Mouse (Mus musculus): ENCODE data around the gene Tmem51. TPM values are rescaled to one million over a fixed set of nuclear protein-coding genes. Genes with fewer than 3 reads are reported as not detected.
"Not testable (repeated sequence)": the region's sequence is repeated elsewhere in the genome, so short reads cannot be mapped to it uniquely, and the experiment has no call there.

Gene Tmem51
- total RNA-seq, 2 experiments from 2014 or later: 4.8 to 5.9 TPM

GRCm38 (mm10) chr4:142024536-142024935 is 59.6 kb downstream of the Tmem51 start:
- no peak for DNase-seq

- no peak for DNase-seq
These were observed 60.9 kb downstream of the Tmem51 start for GRCm38 (mm10) chr4:142023166-142023565.

GRCm38 (mm10) chr4:142017686-142018085 is 66.4 kb downstream of the Tmem51 start:
- DNase-seq: no peak

DNA sequence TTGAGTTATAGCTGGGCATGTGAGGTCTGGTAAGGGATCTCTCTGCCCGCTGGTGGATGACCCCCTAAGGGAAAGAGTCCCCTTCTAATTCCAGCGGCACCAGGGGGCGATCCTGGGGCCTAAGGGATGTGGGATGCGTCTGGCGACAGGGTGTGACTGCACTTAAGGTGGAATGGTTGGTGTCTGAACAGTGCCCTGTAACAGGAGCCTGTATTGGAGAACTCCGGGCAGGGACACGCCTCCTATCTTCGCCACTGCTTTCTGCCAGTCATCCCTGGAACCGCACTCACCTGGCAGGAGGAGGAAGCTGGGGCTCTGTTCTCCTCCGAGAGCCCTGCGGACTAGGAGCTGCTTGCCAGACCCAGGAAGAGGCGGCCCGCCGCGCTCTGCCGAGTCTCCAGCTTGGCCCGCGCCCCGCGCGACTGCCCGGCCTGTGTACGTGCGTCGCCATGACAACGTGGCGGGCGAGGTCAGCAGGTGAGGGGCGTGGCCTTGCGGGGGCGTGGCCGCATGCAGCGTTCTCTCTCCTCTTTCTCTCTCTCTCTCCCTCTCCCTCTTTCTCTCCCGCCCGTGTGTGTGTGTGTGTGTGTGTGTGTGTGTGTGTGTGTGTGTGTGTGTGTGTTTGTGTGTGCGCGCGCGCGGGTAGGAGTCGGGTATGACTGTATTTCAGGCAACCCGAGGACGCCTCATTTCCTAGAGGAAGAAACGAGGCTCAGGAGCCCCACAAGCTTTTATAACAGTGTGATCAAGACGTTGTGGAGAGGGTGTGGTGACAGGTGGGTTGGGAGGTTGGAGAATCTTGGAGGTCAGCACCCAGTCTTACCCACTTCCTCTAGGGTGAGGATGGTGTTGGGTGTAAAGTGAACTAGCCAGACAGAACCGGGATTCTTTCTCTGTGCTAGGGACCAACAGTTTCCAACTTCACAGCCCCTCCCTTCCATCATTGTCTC is 69.2 kb downstream of the Tmem51 start, which contains the start of gene Fhad1:
Gene Fhad1, minus strand, starts transcription at position 424 of the 950 bp plus-strand sequence.
- peak; percentile 80 for DNase-seq

- no peak for DNase-seq
These were observed 72.9 kb downstream of the Tmem51 start for GRCm38 (mm10) chr4:142011236-142011635.

DNA sequence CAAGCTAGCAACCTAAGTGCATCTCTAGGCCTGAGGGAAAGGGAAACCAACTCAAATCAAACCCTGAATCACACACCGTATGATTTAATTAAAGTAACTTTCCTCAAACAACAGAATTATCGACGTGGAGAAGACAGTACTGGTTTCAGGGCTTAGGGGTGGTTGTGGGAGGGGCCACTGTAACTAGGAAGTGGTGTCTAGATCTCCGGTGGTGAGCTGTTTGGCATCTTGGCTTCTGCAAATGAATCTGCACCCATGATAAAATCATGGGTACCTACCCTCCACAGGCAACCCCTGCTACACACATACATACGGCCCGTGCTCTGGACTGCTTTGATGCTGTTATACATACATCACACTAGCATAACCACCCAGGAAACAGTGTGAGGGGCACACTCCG is 73.7 kb downstream of the Tmem51 start:
- no peak for DNase-seq

GRCm38 (mm10) chr4:142008206-142008605 is 75.9 kb downstream of the Tmem51 start:
- no peak for DNase-seq

DNA sequence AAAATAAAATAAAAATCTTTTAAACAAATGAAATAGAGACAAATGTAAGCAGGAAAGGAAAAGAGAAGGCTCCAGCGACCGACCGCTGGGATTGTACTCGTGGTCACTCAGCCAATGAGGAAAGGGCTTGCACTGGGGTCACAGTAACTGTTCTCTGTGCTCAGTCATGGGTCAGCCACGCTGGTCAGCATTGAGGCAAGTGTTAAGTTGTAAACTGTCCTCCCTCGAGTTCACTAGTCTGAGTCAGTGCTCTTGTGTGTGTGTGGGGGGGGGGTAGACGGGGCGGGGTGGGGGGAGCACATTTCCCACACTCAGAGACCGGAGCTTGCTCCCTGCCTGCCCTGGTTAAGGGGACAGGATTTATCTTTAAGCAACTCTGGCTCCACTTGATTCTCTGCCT is 83.5 kb downstream of the Tmem51 start:
- no peak for DNase-seq

- no peak for DNase-seq
These were observed 84.5 kb downstream of the Tmem51 start for GRCm38 (mm10) chr4:141999494-142000074.

GRCm38 (mm10) chr4:141998282-141998821 is 85.8 kb downstream of the Tmem51 start:
- DNase-seq: no peak

DNA sequence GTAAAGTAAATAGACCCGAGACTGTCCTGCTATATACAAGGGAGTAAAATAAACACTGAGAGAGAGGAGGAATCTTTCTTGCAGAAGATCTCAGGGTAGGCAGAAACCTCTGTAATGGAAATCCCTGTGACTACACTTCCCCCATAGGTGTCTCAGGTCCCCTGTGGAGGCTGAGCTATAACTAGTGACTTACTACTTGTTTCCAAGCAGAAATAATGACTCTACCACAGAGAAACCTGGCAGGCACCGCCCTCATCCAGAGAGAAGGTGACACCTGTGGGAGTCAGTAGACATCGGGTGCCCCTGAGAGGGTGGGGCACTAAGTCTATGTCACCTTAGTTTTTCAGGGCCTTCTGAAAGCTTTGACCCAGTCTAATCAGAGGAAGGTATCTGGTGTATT is 87.2 kb downstream of the Tmem51 start:
- DNase-seq: no peak

- no peak for DNase-seq
These were observed 88.0 kb downstream of the Tmem51 start for GRCm38 (mm10) chr4:141996086-141996485.

- DNase-seq: not testable (repeated sequence)
These were observed 90.0 kb downstream of the Tmem51 start for GRCm38 (mm10) chr4:141994062-141994471.

- DNase-seq: no peak
These were observed 90.6 kb downstream of the Tmem51 start for GRCm38 (mm10) chr4:141993347-141994061.

DNA sequence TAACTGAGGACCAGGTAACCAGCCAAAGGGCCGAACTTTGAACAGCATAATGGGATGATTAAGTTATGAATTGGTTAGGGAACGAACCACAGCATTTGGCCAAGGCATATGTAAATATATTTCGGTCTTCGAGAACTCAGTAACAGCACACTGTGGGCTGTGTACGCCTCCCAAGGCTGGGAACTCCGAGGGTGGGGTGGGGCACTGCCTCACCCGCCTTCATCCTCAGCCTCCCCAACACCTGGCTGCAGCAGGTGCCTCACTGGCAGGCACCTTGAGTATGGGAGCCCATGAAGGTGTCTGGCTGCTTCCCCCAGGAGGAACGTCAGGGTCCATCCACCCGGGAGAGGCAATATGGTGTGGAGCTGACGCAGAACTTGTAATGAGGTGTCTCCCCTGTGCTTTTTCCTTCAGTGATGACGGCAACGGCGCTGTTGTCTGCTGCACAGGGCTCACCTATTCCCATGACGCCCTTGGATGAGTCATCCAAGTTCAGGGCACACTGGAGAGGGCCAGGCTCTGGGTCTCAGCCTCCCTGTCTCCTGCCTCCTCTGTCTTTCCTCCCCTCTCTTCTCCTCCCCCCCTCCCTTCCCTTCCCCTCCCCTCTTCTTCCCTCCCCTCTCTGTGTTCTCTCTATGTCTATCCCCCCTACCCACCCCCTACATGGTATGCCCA is 91.4 kb downstream of the Tmem51 start:
- DNase-seq: no peak

GRCm38 (mm10) chr4:141988178-141988577 is 95.9 kb downstream of the Tmem51 start:
- no peak for DNase-seq

DNA sequence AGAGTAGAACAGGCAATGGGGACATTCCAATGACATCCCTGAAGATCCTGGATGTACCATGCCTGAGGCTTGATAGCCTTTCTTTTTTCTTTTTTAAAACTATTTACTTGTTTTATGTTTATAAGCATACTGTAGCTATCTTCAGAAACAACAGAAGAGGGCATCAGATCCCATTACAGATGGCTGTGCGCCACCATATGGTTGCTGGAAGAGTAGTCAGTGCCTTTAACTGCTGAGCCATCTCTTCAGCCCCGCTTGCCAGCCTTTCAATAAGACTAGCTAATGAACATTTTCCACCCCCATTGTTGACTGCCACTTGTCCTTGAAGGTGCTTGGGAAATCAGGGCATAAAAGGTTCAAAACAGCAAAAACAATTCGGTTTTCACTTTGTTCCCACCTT is 100.4 kb downstream of the Tmem51 start:
- DNase-seq: no peak

DNA sequence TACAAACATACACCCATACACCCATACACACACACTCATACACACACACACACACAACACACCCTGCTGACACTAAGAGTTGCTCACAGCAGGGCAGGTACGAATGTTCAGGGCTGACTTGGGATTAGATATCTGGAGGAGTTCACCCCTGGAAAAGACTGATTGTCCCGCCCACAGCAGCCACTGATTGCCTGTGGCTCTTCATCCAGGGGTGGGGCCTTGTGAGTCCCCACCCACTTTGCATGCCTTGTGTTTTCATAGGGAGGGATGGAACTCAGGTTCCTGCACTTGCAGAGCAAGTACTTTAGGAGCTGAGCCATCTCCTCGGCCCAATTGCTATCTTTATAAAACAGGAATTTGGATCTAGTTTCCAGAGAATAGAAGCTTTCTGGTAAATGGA is 102.6 kb downstream of the Tmem51 start:
- no peak for DNase-seq
